Mouse (Mus musculus): ENCODE results near the gene Kat6b.

Kat6b gene

DNA sequence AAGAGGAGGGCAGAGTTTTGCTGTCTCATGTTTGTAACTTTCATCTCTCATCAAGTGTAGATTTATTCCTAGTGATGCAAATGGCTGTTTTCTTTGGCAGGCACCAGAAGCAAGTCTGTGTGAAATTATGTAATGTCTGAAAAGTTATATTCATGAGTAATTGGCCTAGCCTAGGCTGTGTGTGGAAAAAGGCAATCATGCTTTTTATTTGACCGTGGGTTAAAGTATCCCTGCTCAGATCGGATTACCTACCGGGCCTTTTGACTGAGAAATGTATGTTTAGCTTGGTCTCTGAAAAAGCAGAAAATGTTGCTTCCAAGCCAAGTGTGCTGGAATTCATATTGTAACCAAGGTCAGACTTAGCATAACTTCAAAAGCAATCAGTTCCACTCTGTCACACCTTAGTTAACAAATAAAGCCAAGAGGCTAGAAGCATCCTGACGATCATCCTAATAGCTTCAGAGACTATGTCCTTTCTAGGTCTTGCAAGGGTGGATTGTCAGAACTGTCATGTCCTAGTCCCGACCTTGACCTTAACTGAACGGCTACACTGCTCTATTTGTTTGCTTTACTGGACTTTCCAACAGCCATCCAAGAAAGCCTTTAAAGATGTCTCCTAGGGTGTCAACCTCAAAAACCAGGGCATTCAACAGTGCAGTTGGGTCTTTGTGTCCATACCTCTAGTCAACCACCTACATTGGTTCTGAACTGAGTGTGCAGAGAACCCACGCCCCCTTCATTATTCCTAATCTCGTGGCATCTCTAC is 111.9 kb downstream of the Kat6b start:
- no peak for DNase-seq (ENCODE audit: low read depth, low spot score)

- no peak for DNase-seq (ENCODE audit: low read depth, low spot score)
Measured at GRCm38 (mm10) chr14:21599446-21600173, 118.4 kb downstream of the Kat6b start.

GRCm38 (mm10) chr14:21600174-21600566 is 118.9 kb downstream of the Kat6b start:
- no peak for DNase-seq (ENCODE audit: low read depth, low spot score)

- no peak for DNase-seq (ENCODE audit: low read depth, low spot score)
Measured at GRCm38 (mm10) chr14:21600628-21601027, 119.4 kb downstream of the Kat6b start.

GRCm38 (mm10) chr14:21602166-21602565 is 120.9 kb downstream of the Kat6b start:
- no peak for DNase-seq (ENCODE audit: low read depth, low spot score)

DNA sequence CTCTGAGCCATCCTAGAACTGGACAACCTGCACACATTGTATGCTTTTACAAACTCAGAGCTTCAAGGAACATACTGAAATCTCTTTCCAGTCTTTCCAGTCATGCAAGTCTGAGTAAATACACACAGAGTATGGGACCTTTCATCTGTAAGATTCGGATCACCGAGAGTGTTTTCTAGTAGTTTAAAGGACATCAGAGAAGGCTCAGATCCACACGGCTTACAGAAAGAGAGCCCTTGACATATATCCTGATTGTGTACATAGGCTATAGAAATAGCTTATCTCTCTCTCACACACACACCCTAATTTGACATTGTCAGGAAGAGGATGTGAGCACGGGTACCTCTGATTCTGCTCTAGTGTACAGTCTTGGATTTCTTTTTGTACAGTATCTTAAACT is 121.7 kb downstream of the Kat6b start:
- DNase-seq (ENCODE audit: low read depth, low spot score), result no peak

- no peak for DNase-seq (ENCODE audit: low read depth, low spot score)
Measured at GRCm38 (mm10) chr14:21607686-21608085, 126.5 kb downstream of the Kat6b start.

GRCm38 (mm10) chr14:21608886-21609285 is 127.7 kb downstream of the Kat6b start:
- no peak for DNase-seq (ENCODE audit: low read depth, low spot score)

GRCm38 (mm10) chr14:21610224-21610623 is 129.0 kb downstream of the Kat6b start:
- DNase-seq (ENCODE audit: low read depth, low spot score), result peak; percentile 72

DNA sequence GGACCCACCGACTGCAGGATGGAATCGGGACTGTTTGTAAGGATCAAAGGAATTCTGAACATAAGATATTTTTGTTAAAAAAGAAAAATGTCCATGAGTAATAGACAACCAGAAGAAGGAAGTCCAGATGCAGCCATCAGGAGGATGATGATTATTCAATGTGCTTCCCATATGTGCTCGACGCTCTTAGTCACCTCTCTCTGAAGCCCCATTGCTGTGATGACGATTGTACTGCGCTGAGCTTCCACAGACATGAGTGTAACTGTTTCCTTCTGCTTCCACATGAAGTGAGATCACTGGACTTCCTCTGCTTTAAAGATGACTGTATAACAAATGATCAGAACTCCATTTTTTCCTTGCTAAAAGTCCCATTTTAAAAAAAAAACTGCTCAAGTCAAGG is 131.8 kb downstream of the Kat6b start:
- no peak for DNase-seq (ENCODE audit: low read depth, low spot score)

GRCm38 (mm10) chr14:21614103-21614502 is 132.9 kb downstream of the Kat6b start:
- DNase-seq (ENCODE audit: low read depth, low spot score), result no peak

DNA sequence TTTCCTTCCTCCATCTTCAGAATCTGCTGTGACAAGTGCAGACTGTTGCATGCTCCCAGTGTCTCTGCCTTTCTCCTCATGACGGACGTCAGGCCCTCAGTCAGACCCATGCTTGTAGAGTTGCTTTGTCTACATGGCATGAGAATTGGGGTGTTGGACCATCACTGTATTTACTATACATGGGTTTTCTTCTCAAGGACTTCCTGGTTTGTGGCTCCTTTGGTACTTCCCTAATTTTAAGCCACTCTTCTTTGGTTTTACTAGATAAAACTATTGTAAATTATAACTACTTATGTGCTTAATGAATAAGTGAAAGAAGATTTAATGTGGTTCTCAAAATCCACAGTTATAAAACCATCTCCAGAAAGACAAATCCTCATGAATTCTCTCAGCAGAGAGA is 134.6 kb downstream of the Kat6b start:
- no peak for DNase-seq (ENCODE audit: low read depth, low spot score)

GRCm38 (mm10) chr14:21617221-21617980 is 136.2 kb downstream of the Kat6b start:
- no peak for DNase-seq (ENCODE audit: low read depth, low spot score)

- no peak for DNase-seq (ENCODE audit: low read depth, low spot score)
Measured at GRCm38 (mm10) chr14:21619951-21620350, 138.7 kb downstream of the Kat6b start.

DNA sequence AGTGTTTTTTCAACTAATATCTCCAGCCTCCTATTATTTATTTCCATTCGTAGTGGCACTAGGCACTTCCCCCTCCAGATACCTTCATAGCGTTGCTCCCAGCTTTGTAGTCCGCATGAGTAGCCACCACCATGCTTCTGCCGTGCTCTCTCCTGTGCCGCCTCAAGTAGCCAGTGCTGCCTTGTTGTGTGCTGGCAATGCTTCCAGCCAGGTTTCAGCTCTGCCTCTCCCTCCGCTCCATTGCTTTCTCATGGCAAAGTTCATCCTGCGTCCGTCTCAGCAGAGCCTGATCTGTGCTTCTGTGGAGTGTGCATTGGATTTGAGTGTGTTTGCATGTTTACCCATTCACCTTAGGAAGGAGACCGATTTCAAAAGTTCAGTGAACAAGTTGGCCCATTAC is 144.7 kb downstream of the Kat6b start:
- DNase-seq (ENCODE audit: low read depth, low spot score), result no peak

GRCm38 (mm10) chr14:21631665-21632200 is 150.5 kb downstream of the Kat6b start:
- no peak for DNase-seq (ENCODE audit: low read depth, low spot score)

DNA sequence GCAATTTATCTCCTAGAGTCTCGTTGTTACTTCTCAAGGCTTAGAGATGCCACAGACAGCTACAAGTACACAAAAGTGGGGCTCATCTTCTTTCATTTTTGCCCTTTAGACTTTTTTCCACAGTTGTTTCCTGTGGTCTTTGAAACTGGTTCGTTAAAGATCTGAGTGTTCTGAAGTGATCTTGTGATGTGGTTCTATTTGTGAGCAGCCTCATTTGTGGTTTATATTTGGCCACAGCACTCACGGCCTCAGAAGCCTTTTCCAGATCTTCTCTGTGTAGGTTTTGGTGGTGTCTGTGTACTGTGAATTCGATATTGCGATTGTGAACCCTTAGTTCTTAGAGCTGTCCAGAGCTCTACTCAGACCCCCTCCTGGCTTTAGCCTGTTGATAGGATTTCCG is 155.3 kb downstream of the Kat6b start:
- no peak for DNase-seq (ENCODE audit: low read depth, low spot score)

GRCm38 (mm10) chr14:21640806-21641435 is 159.7 kb downstream of the Kat6b start:
- no peak for DNase-seq (ENCODE audit: low read depth, low spot score)

DNA sequence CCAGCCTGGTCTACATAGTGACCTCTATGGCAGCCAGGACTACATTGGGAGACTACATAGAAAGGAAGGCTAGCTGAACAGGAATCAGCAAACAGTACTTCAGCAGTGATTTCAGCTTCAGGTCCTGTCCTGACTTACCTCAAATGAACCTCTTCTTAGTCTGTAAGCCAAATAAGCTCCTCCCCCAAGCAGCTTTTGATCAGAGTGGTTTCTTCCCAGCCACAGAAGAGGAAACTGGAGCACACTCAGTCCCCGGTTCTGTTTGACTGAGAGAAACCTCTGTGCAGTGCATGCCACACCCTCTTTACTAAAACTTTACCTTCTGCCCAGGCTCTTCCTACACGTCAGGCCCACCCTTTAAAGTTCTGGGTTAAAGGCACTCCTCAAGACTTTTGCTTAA is 172.6 kb downstream of the Kat6b start:
- no peak for DNase-seq (ENCODE audit: low read depth, low spot score)

GRCm38 (mm10) chr14:21659155-21659554 is 177.9 kb downstream of the Kat6b start:
- no peak for DNase-seq (ENCODE audit: low read depth, low spot score)

- peak; percentile 75 for DNase-seq (ENCODE audit: low read depth, low spot score)
Measured at GRCm38 (mm10) chr14:21659652-21660051, 178.4 kb downstream of the Kat6b start.
